Mouse (Mus musculus): ENCODE results near the gene Fmo5.

The Fmo5 gene

DNA sequence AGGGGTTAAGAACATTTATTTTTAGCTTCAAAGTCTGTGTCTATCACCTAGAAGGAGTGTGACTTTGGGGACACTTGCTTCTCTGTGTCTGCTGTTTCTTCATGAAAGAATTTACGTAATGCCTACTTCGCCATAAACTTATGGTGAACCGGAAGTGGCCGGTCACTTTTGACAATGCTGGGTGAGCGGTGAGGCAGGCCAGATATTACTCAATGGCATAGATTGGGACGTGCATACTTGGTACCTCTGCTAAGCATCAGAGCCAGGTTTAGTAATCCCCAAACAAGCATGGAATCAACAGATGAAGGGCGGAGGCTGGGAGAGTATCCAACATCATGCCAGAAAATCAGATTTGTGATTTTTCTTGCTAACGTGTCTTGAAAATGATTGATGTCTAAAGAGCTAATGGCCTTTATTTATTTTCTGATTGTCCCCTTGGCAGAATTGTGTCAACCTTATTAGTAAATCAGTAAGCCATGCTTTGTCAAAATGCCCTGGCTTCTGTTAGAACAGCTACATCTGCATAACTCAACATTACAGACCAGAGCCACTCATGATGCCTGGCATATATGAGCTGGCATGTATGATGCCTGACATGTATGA, 2.8 kb downstream of the Fmo5 start:
- in situ Hi-C loops (cut with MboI; ENCODE audit: low sequenced_read_pairs): no loop called here

DNA sequence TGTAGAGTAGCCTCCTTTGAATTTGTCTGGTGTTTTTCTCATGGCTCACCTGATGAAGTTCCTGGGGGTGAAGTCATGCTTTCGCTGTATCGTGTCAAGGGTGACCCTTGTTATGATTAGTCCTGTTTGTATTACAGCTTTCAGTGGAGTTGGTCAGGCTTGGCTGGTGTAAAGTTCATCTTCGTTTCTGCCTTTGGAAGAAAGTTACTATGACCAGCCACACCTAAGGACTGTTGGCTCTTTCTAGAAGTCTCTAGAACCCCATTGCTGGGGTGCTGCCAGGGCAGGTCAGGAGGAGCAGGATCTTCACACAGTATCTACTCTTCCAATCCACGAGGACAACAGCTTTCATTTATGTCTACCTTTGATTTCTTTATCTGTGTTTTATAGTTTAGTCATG, 4.9 kb downstream of the Fmo5 start:
- in situ Hi-C loops (cut with MboI; ENCODE audit: low sequenced_read_pairs): no loop called here

DNA sequence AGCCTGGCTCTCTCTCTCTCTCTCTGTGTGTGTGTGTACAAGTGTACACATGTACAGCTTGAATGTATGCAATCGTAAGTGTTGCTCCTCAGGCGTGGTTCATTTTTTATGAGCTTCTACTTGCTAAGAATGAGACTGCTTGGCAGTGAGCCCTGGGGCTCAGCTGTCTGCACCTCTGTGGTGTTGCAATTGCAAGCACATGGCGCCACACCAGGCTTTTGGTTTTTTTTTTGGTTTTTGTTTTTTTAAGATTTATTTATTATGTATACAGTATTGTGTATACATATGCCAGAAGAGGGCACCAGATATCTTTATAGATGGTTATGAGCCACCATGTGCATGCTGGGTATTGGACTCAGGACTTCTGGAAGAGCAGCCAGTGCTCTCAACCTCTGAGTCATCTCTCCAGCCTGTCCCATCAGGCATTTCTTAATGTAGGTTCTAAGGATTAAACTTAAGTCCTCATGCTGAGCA, 5.7 kb downstream of the Fmo5 start:
- in situ Hi-C loops (cut with MboI; ENCODE audit: low sequenced_read_pairs): no loop called here

DNA sequence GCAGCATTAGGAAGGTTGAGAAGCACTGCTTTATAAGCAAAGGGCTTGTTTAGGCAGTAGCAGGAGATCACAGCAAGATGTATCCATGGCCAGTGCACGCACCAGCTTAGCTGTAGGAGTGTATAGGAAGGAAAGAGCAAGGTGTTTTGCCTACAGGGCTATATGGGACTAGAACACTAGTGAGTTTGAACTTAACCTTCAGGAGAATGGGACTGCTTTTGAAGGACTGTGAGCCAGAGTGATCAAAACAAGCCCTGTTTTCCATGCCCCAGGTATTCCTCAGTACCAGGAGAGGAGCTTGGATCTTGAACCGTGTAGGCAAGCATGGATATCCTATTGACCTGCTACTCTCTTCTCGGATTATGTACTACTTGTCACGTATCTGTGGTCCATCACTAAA, 12.8 kb downstream of the Fmo5 start:
- in situ Hi-C loops (cut with MboI; ENCODE audit: low sequenced_read_pairs): no loop called here

DNA sequence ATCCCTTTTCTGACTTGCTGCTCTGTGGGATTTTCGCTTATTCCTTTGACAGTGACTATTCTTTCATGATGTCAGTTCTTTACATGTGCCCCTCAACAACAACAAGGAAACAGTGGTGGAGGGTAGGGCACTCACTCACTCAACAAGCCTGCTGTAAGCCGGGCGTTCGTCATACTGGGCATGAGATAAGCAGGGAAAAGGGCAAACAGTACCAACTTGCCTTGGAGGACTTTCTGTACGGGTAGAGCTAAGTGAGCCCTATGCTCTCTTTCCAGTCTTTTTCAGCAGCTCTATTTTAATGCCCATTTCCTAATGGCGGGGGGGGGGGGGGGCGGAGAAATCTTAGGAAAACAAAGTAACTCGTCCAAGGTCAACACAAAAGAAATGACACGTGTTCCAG, 13.4 kb downstream of the Fmo5 start:
- in situ Hi-C loops (cut with MboI; ENCODE audit: low sequenced_read_pairs): no loop called here

DNA sequence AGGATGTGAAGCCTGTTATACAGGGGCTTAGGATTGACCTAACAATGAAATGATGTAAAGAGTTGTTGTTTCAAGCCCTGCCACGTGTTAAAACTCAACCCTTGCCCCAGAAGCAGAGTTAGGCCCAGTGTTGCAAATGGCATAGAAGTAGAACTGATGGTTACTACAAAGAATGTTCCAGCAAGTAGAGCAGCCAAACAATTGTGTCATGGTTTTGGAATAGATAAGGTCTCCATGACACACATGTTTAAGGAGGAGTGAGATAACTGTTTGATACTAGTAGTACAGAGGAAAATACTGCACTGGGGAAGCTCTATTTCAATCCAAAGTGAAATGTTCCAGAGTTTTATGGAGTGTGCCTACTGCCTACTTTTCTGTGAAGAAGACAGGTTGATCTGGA, 19.9 kb downstream of the Fmo5 start:
- in situ Hi-C loops (cut with MboI; ENCODE audit: low sequenced_read_pairs): no loop called here

DNA sequence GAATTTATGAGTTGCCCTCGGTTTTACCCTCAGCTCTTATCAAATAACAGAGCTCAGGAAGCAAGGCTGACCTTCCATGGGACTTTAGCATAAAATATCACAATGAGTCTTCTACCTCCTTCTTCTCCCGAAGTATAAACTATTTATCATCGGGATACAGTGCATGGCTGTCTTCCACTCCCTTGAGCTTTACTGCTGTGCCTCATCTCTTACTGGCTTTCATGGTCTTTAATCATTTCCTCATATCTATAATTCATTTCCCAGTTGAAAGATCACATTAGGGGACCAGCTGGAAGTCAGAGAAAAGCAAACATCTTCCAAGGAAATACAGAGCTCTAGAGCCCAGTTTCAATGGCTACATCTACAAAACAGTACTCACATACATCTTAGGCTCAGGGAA, 20.4 kb downstream of the Fmo5 start:
- in situ Hi-C loops (cut with MboI; ENCODE audit: low sequenced_read_pairs): no loop called here

DNA sequence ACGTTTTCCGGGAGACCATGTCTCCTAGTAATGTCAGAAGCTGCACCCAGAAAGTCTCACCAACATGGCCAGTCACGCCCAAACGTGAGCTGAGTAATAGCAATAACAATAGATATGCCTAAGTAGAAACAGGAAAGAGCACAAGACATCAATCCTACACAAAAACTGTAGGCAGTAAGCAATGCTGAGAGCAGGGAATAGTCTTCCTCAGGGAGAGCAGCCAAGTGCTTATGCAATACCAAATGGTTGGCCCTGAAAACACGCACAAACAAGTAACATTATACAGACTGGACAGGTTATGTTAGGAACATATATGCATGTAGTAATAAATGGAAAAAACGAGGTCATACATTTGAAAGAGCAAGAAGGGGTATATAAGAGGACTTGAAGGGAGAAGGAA, 20.9 kb downstream of the Fmo5 start:
- in situ Hi-C loops (cut with MboI; ENCODE audit: low sequenced_read_pairs): no loop called here

DNA sequence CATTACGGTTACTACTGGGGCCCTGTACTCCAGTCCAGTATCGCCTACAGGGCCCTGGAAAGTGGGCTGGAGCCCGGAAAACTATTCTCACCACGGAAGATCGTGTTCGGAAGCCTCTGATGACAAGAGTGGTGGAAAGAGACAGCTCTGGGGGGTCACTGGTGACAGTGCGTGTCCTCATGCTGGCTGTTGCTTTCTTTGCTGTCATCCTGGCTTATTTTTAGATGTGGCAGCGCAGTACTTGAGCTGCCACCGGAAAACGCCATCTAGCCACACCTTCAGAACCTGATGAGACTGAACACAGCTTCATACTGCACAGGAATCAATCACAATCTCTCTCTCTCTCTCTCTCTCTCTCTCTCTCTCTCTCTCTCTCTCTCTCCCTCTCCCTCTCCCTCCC, 23.0 kb downstream of the Fmo5 start:
- in situ Hi-C loops (cut with MboI; ENCODE audit: low sequenced_read_pairs): no loop called here

DNA sequence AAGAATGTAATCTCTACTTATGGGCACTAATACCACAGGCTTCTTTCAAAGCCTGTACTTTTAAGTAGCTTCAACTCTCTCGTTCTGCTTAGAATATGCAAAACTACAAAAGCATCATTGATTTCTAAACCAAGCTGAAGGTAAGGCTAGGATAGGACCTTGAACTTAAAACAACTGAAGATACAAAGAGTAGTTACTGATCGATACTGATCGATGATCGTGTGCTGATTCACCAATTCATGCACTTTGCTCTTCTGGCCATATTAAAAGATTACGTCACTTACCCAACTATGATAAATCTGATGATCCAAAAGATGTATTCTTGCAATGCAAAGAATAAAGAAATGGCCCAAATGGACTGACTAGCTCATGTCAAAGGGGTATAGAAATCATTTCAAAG, 25.2 kb downstream of the Fmo5 start:
- in situ Hi-C loops (cut with MboI; ENCODE audit: low sequenced_read_pairs): no loop called here

DNA sequence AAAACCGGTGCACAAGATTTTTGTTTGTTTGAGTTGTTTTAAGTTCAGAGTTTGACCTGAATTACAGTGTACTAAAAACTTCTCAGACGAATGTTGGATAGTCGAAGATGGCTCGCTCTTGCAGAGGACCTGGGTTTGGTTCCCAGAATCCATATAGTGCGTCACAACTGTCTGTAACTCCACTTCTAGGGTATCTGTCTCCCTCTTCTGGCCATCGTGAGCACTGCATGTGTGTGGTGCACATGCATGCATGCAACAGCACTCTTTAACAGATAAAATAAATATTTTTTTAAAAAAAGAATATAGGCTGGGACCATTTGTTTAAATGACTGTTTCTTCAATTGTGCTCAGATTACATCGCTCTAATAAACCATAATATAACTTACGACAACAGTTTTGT, 26.3 kb downstream of the Fmo5 start:
- in situ Hi-C loops (cut with MboI; ENCODE audit: low sequenced_read_pairs): no loop called here

DNA sequence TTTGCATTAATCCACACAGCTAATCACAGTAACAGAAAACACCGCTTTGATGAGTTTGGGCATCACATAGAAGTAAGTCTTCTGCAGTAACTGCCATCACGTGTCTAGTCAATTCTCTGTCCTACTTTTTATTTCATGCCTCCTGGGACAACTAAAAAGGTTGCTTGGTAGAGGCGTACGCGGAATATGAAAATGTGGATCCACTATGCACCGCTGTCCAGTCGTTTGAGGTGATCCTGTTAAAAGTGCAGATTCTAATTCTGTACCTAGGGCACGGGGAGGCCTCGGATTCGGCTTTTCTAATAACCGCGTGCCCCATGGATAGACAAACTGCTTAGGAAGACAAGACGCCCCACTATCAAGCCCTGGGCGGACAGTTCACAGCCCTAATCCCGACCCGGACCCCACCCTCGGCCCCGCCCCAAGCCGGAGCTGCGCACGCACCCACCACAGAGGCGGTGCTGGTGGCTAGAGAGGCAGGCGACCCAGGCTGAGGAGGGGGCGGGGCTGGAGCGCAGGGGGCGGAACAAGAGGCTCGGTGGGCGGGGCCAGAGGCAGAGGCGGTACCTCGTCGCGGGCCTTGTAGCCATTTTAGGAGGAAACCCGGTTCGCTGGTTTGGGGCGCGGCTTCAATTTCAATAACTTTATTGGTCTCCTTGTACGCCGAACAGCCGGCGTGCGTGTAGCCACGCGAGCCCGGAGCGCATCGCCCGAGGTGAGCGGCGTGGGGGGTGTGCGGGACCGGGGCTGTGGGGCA, 29.2 kb downstream of the Fmo5 start, which contains the start of gene Prkab2:
Gene Prkab2 (plus strand): TSS at position 539 of the 757 bp plus-strand sequence.
- in situ Hi-C loops (cut with MboI; ENCODE audit: low sequenced_read_pairs): no loop called here

DNA sequence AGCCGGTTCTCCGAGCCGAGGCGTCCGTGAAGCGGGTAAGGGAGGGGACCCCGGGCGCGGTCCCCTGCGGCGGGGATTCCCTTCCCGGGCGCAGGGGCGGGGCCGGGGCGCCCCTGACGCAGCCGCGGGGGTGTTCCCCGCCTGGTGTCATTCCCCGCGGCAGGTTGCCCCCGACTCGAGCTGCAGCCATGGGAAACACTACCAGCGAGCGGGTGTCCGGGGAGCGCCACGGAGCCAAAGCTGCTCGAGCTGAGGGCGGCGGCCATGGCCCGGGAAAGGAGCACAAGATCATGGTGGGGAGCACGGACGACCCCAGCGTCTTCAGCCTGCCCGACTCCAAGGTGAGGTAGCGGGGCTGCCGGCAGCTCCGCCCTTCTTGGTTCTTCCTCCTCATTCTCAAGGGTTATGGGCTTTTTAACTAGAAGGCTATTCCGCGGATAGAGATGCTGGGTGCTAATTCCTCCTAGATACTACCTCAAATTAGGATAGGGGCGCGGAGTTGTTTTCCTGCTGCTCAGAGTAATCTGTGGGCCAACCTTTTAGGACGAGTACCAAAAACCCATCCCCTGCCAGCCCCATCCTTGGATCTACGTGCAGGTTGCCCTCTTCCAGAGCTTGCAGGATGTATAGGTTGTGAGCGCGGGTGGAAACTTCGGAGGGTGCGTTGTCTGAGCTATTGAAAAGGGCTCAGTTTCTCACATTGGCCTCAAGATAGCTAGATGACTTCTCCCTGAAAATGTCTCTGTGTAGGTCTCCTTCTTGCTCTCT, 30.0 kb downstream of the Fmo5 start:
- in situ Hi-C loops (cut with MboI; ENCODE audit: low sequenced_read_pairs): no loop called here

DNA sequence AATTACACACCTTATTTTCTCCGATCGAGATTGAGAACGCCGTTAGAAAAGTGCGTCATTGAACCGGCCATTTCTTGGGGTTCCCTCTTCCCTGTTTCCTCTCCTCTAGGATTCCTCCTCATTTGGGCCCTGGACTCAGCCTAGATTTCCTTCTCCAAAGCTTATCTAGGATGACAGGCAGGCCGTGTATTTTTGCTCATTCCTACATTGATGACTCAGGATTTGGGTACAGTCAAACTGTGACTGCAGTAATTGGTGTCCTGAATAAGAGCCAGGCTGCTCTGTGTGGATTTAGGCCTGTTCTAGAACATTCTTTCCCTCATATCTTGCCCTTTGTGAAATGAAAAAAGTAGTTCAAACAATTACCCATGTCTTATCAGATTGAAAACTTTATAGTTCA, 31.1 kb downstream of the Fmo5 start:
- in situ Hi-C loops (cut with MboI; ENCODE audit: low sequenced_read_pairs): no loop called here

DNA sequence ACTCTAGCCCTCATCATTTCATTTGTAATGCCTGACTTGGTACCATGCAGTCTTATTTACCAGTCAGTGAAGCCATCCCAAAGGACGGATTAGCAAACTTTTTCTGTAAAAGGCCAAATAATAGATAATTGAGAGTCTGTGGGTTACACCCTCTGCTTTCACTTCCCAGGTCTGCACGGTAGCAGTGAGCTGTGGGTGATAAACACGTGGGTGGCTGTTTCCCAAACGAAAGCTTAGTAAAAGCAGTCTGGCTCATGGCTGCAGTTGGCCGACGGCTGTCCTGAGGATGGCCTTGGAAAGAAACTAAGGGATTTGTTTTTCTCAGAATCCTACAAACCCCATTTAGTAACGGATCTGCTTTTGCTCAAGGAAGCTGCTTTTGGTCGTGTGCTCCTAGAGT, 32.6 kb downstream of the Fmo5 start:
- in situ Hi-C loops (cut with MboI; ENCODE audit: low sequenced_read_pairs): no loop called here

DNA sequence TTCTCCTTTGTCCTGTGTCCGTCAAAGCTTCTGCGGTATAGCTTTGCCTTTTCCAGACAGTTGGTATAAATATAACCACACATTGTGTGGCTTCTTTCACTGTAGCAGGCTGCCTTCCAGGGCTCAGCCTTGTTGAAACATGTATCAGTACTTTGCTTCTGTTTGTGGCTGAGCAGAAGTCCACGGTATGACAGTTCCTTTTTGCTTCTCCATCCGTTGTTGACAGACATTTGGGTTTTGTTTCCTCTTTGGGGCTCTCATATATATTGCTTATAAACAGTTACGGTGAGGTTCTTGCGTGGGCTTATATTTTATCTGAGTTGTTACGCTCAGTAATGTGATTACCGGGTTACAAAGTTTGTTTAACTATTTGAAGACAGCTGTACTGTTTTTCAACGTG, 36.9 kb downstream of the Fmo5 start:
- in situ Hi-C loops (cut with MboI; ENCODE audit: low sequenced_read_pairs): no loop called here

DNA sequence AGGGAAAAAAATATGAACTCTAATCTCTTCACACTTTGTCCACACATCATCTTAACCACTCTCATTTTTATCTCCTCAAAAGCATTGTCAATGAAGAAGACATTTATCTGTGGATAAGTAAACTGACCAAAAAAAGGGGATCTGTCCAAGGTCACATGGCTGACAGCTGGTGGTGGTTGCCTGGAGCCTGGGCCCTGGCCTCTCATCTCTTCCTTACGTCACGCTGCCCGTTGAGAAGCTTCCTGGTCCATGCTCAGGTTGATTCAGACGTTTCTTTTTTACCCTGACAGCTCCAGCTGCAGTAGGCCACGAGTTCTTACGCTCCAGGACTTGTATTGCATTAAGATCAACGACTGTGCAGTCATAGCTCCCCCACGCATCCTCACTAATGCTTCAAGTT, 37.5 kb downstream of the Fmo5 start:
- in situ Hi-C loops (cut with MboI; ENCODE audit: low sequenced_read_pairs): no loop called here

DNA sequence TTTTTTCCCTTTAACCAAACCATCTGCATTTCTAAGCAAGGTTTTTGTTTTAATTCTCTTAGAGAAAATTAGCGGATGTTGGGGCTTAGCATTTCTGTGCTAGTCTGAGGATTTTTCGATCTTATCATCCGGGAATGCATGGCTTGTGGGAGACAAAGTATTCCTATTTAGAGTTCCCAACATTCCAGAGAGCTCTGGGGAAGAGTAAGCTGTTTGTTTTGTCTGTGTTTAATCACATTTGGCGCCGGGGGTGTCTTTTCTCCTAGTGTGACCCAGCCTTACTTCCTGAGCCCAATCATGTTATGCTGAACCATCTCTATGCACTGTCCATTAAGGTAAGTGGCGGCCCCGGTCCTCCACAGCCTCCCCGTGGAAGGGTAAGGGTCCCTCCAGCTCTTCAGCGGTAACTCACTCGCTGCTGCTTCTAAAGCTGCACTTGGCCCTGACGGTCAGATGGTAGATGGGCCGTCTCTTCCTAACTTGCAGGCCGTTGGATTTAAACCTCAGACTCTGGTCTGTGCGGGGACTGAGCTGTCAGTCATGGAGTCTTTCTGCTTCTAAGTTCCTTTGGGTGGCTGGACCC, 38.6 kb downstream of the Fmo5 start:
- in situ Hi-C loops (cut with MboI; ENCODE audit: low sequenced_read_pairs): no loop called here

DNA sequence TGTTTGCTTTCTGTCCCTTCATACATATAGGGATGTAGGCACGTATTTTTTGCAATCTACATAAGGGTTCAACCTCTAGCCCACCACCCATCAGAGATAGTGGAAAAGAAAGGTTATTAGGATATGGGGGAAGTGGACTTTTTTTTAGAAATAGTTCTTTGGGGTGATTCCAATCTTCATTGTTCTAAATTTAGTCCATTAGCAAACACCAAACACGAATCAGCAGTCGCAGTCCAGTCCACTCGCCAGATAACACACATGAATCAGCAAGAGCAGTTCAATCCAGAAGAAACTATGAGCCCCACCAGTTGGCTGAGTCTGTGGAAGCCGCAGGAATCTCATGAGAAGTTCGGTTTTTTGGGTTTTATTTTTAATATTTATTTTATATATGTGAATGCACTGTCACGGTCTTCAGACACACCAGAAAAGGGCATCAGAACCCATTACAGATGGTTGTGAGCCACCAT, 46.1 kb downstream of the Fmo5 start, which contains the start of gene Gm17651:
Gene Gm17651 (minus strand): TSS at position 51 of the 467 bp plus-strand sequence.
- in situ Hi-C loops (cut with MboI; ENCODE audit: low sequenced_read_pairs): no loop called here

DNA sequence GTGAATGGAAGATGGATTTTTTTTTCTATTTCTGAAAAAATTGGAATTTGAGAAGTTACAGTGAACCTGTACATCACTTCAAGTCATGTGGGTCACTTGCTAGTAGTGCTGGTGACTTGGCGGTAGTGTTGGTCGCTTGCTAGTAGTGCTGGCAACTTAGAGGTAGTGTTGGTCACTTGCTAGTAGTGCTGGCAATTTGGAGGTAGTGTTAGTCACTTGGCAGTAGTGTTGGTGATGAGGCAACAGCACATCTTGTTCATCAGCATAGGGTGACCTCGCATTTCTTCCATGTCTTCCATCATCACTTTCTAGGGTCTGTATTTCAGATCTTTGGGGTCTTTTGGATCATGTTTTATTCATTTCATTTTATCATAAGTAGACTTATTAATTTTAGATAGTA, 47.5 kb downstream of the Fmo5 start:
- in situ Hi-C loops (cut with MboI; ENCODE audit: low sequenced_read_pairs): no loop called here

DNA sequence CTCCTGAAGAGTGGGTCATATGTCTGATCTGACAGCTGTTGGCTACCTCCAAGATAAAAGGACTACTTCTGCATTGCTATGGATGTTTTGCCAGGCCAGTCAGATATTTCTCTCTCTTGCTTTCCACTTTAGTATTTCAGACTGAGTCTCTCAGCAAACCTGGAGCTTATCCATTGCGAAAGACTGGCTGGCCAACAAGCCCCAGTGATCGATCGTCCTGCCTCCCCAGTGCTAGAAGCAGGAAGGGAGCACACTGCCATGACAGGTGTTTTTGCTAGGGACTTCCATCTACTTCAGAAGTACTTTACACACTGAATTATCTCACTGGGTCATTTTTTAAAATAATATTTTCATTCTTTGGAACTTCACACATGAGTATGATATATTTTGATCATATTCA, 49.8 kb downstream of the Fmo5 start:
- in situ Hi-C loops (cut with MboI; ENCODE audit: low sequenced_read_pairs): no loop called here

Data from CH12F3 (cell line).